ENCODE assay signal across 8 mouse cellular contexts in genomic region chr13:81767038-81767659, GRCm38 (mm10). TPM values are rescaled to one million over a fixed set of nuclear protein-coding genes. Genes with fewer than 3 reads are reported as not detected.
DNase-seq lines count a peak whose midpoint lies in the region; ATAC-seq and TF ChIP-seq lines count a peak whose summit lies in the region.

No protein-coding gene starts in this region.

- H3K36me3 ChIP-seq in G1E (replicated peaks): no peaks in the 10 kb centered on the region
- H3K36me3 ChIP-seq in lung, postnatal 0 days (ENCODE audit: insufficient read depth, low read length): no peaks in the 10 kb centered on the region

- no peak overlapping the region for H3K9ac ChIP-seq in lung, postnatal 0 days (replicated peaks; ENCODE audit: low read depth)

- peaks cover 8% of the 10 kb centered on the region; the same call in 1 of the 2 replicates for H3K4me1 ChIP-seq in G1E (ENCODE audit: insufficient read depth, low read depth, low read length)
- no peaks in the 10 kb centered on the region for H3K4me1 ChIP-seq in cerebellum, adult 2 months (ENCODE audit: control insufficient read depth, insufficient read depth, low read length)
- H3K4me1 ChIP-seq in lung, postnatal 0 days (ENCODE audit: insufficient read depth, low read depth, low read length): no peaks in the 10 kb centered on the region

- peaks cover 13% of the 10 kb centered on the region for H3K27me3 ChIP-seq in G1E (ENCODE audit: insufficient read depth, low read length)
- H3K27me3 ChIP-seq in cerebellum, adult 2 months (ENCODE audit: control insufficient read depth, insufficient read depth, low read length): no peaks in the 10 kb centered on the region
- H3K27me3 ChIP-seq in lung, postnatal 0 days (replicated peaks; ENCODE audit: insufficient read depth, low read length): no peaks in the 10 kb centered on the region

- no peak overlapping the region for H3K27ac ChIP-seq in cerebellum, adult 2 months (ENCODE audit: insufficient read depth, low read length)
- H3K27ac ChIP-seq in lung, postnatal 0 days (ENCODE audit: low read length): no peak overlapping the region

- WGBS in cerebellum, adult 2 months: 70% methylated on average over 7 of the region's 7 CpGs
- 86% methylated on average over 7 of the region's 7 CpGs for WGBS in lung, postnatal 0 days

- no peak overlapping the region for H3K4me3 ChIP-seq in G1E (ENCODE audit: low read depth, low read length)
- no peak overlapping the region for H3K4me3 ChIP-seq in cerebellum, adult 2 months (replicated peaks; ENCODE audit: insufficient read depth, low read depth, low read length)
- no peak overlapping the region for H3K4me3 ChIP-seq in lung, postnatal 0 days (ENCODE audit: low read depth, low read length)

- TF ChIP-seq POLR2A in cerebellum, adult 2 months (IDR thresholded peaks at IDR 0.05; ENCODE audit: borderline replicate concordance, insufficient read depth, low read length): no peak

- H3K9me3 ChIP-seq in G1E (replicated peaks): no peaks in the 10 kb centered on the region; the same call in 1 of the 2 replicates
- H3K9me3 ChIP-seq in lung, postnatal 0 days (ENCODE audit: low read length): no peaks in the 10 kb centered on the region

- peak; percentile 59; the same call in 1 of the 2 replicates for ATAC-seq in G1E (ENCODE audit: extremely low read depth, insufficient number of reproducible peaks, low FRiP score, poor library complexity, severe bottlenecking)
- ATAC-seq in lung, postnatal 0 days: no peak

- no peak for TF ChIP-seq EP300 in lung, postnatal 0 days (IDR thresholded peaks at IDR 0.05)

- DNase-seq in 416B (ENCODE audit: low read depth) (peak; percentile 76), G1E (ENCODE audit: low spot score) (no peak)
- DNase-seq in cerebellum, adult 2 months: peak; percentile 58 to 77
- peak; percentile 72 to 90 for DNase-seq in frontal cortex, postnatal 14 days (ENCODE audit: low spot score in 2 of 2)
- DNase-seq in kidney, postnatal 14 days: peak; percentile 55
- DNase-seq in lung, postnatal 0 days (ENCODE audit: low spot score): peak; percentile 40
- peak; percentile 60 for DNase-seq in retina, embryonic 14.5 days (ENCODE audit: low spot score)
- DNase-seq in urinary bladder, postnatal 14 days (ENCODE audit: low spot score): peak; percentile 61

- no peak overlapping the region for H3K4me2 ChIP-seq in lung, postnatal 0 days (replicated peaks; ENCODE audit: low read depth, low read length)

- TF ChIP-seq CTCF in G1E (IDR thresholded peaks at IDR 0.05; ENCODE audit: low read depth, low read length): no peak
- TF ChIP-seq CTCF in cerebellum, adult 2 months (IDR thresholded peaks at IDR 0.05; ENCODE audit: borderline replicate concordance, insufficient read depth, low read depth, low read length): peak; percentile 76
- peak; percentile 66 for TF ChIP-seq CTCF in lung, postnatal 0 days (IDR thresholded peaks at IDR 0.05)

RNA-seq across cellular contexts. Expression of gene Cetn3, which starts 15.7 kb away (rescaled TPM):
- 96.8 and 106 TPM in 2 replicates for total RNA-seq in G1E (2014; fragmentation: Nextera tagmentation)
- total RNA-seq in G1E (2017): 416 and 492 TPM in 2 replicates
- 10.6 and 14.2 TPM in 2 replicates for polyA plus RNA-seq in G1E (2012)
- polyA plus RNA-seq in cerebellum, adult 2 months (2012; rRNA removed): 134 and 142 TPM in 2 replicates
- polyA plus RNA-seq in lung, postnatal 0 days (2015; fragmentation: Nextera tagmentation; extraction: Ambion mirVana): 184 and 185 TPM in 2 replicates

RNA-seq across cellular contexts. Expression of gene Mblac2, which starts 56.0 kb away (rescaled TPM):
- total RNA-seq in G1E (2014; fragmentation: Nextera tagmentation) (7.8 and 9.9 TPM in 2 replicates), G1E (2017) (5.1 and 6.1 TPM in 2 replicates)
- polyA plus RNA-seq in G1E (2012): 0.62 and 0.75 TPM in 2 replicates
- 20.8 and 21.6 TPM in 2 replicates for polyA plus RNA-seq in cerebellum, adult 2 months (2012; rRNA removed)
- 5.6 and 6.5 TPM in 2 replicates for polyA plus RNA-seq in lung, postnatal 0 days (2015; fragmentation: Nextera tagmentation; extraction: Ambion mirVana)

RNA-seq across cellular contexts. Expression of gene Polr3g, which starts 56.3 kb away (rescaled TPM):
- total RNA-seq in G1E (2014; fragmentation: Nextera tagmentation) (32.7 and 46.3 TPM in 2 replicates), G1E (2017) (43.7 and 46.2 TPM in 2 replicates)
- polyA plus RNA-seq in G1E (2012): 1.1 and 2.0 TPM in 2 replicates
- polyA plus RNA-seq in cerebellum, adult 2 months (2012; rRNA removed): 4.8 and 5.2 TPM in 2 replicates
- polyA plus RNA-seq in lung, postnatal 0 days (2015; fragmentation: Nextera tagmentation; extraction: Ambion mirVana): 5.1 and 5.2 TPM in 2 replicates
